Mouse (Mus musculus) adipose tissue, adult 10 weeks (tissue): Measurements from ENCODE around the gene Gm28079. TPM values are rescaled to one million over a fixed set of nuclear protein-coding genes. Genes with fewer than 3 reads are reported as not detected.

Experiments
- polyA plus RNA-seq: library from polyadenylated mRNA; stranded (reverse); fragments of 350-450 nt; fragmentation: Illumina TruSeq; extraction: RNeasy Lipid Tissue Mini Kit (QIAGEN cat#74804); gene quantifications from one replicate; pipeline ENCODE4 v1.2.3, GENCODE M21; 2014; ENCODE audit warnings: low read depth, low replicate concordance

The Gm28079 gene
- polyA plus RNA-seq, result not detected

GRCm38 (mm10) chrY:70014799-70015198, at the start of gene Gm28079:
Gene Gm28079 (minus strand): TSS chrY:70014899.

